Mouse (Mus musculus) CD4-positive, CD25-positive, alpha-beta regulatory T cell, adult 2 months (primary cell): ENCODE measurements around the gene Acod1.

Experiments
- DNase-seq: peaks from one replicate; pipeline ENCODE4 v3.0.0-alpha.2; 2012; ENCODE audit warnings: low read depth, low spot score

The Acod1 gene

GRCm38 (mm10) chr14:103102246-103102645 is 55.5 kb downstream of the Acod1 start:
- DNase-seq, result no peak

GRCm38 (mm10) chr14:103102731-103103335 is 56.1 kb downstream of the Acod1 start:
- no peak for DNase-seq
